ENCODE assay signal across 8 mouse cellular contexts in genomic region chr4:116993672-116994621, GRCm38 (mm10). TPM values are rescaled to one million over a fixed set of nuclear protein-coding genes. Genes with fewer than 3 reads are reported as not detected.
DNase-seq lines count a peak whose midpoint lies in the region; ATAC-seq and TF ChIP-seq lines count a peak whose summit lies in the region.

Urod (minus strand) TSS chr4:116994413.

- peak within 1 kb of the TSS; percentile 97 for H3K4me2 ChIP-seq in forebrain, embryonic 14.5 days (ENCODE audit: low read length)
- H3K4me2 ChIP-seq in neural tube, embryonic 15.5 days: peak within 1 kb of the TSS; percentile 90

- H3K4me1 ChIP-seq in ES-Bruce4 (ENCODE audit: control insufficient read depth, insufficient read depth, low read length): peaks cover 2% of the 10 kb centered on the region
- peaks cover 16% of the 10 kb centered on the region for H3K4me1 ChIP-seq in forebrain, embryonic 14.5 days (ENCODE audit: control insufficient read depth, insufficient read depth, low read length)
- peaks cover 34% of the 10 kb centered on the region for H3K4me1 ChIP-seq in neural tube, embryonic 15.5 days

- TF ChIP-seq CTCF in ES-Bruce4 (IDR thresholded peaks at IDR 0.05; ENCODE audit: low read depth, low read length): no peak

- no peaks in the 10 kb centered on the region for H3K27me3 ChIP-seq in ES-Bruce4 (ENCODE audit: control insufficient read depth, insufficient read depth, low read length, poor library complexity, severe bottlenecking)
- H3K27me3 ChIP-seq in forebrain, embryonic 14.5 days (replicated peaks; ENCODE audit: control insufficient read depth, insufficient read depth, low read length): no peaks in the 10 kb centered on the region
- H3K27me3 ChIP-seq in neural tube, embryonic 15.5 days (replicated peaks): no peaks in the 10 kb centered on the region

- H3K9me3 ChIP-seq in ES-Bruce4 (replicated peaks; ENCODE audit: control insufficient read depth, insufficient read depth, low read length, poor library complexity, severe bottlenecking): no peaks in the 10 kb centered on the region
- no peaks in the 10 kb centered on the region for H3K9me3 ChIP-seq in forebrain, embryonic 14.5 days (replicated peaks; ENCODE audit: control insufficient read depth, low read length)
- H3K9me3 ChIP-seq in neural tube, embryonic 15.5 days (replicated peaks): no peaks in the 10 kb centered on the region

- no peak within 1 kb of the TSS for H3K27ac ChIP-seq in ES-Bruce4 (ENCODE audit: insufficient read depth, low read length)
- peak within 1 kb of the TSS; percentile 82 for H3K27ac ChIP-seq in forebrain, embryonic 14.5 days (ENCODE audit: low read depth, low read length)
- H3K27ac ChIP-seq in neural tube, embryonic 15.5 days (replicated peaks): peak within 1 kb of the TSS; percentile 89

- intact Hi-C loops in heart, postnatal 14 days (cut with DNase I): loop anchor here (5.0 kb wide), 1 partner anchor 272 kb away; the partner anchor contains the start of gene Tesk2

- H3K36me3 ChIP-seq in ES-Bruce4 (ENCODE audit: control insufficient read depth, insufficient read depth, low read length, poor library complexity, severe bottlenecking): no peaks in the 10 kb centered on the region
- H3K36me3 ChIP-seq in forebrain, embryonic 14.5 days (ENCODE audit: control insufficient read depth, insufficient read depth, low read length): peaks cover 22% of the 10 kb centered on the region
- peaks cover 30% of the 10 kb centered on the region for H3K36me3 ChIP-seq in neural tube, embryonic 15.5 days

- TF ChIP-seq POLR2A in ES-Bruce4 (IDR thresholded peaks at IDR 0.05; ENCODE audit: insufficient read depth, low read length): no peak

- DNase-seq in forebrain, embryonic 14.5 days (ENCODE audit: low spot score): peak; percentile 98
- DNase-seq in heart, postnatal 14 days: peak; percentile 92 to 94
- peak; percentile 96 for DNase-seq in layer of hippocampus, adult 11-12 months (ENCODE audit: low spot score)
- peak; percentile 96 to 97 for DNase-seq in lung, adult 18-20 months
- peak; percentile 96 for DNase-seq in testis, postnatal 14 days (ENCODE audit: low spot score)

- TF ChIP-seq EP300 in ES-Bruce4 (IDR thresholded peaks at IDR 0.05; ENCODE audit: insufficient read depth, low read depth, low read length): no peak

- peak; percentile 62; the same call in 1 of the 2 replicates for ATAC-seq in cerebellum, adult (ENCODE audit: insufficient number of reproducible peaks, low FRiP score, low TSS enrichment)
- peak; percentile 94 for ATAC-seq in forebrain, embryonic 14.5 days
- peak; percentile 92 for ATAC-seq in neural tube, embryonic 15.5 days (ENCODE audit: low FRiP score)

- WGBS in forebrain, embryonic 14.5 days: 2% methylated on average over 38 of the region's 38 CpGs
- WGBS in neural tube, embryonic 15.5 days: 1% methylated on average over 38 of the region's 38 CpGs

- peak within 1 kb of the TSS; percentile 88 for H3K4me3 ChIP-seq in ES-Bruce4 (ENCODE audit: low read depth, low read length)
- peak within 1 kb of the TSS; percentile 95 for H3K4me3 ChIP-seq in forebrain, embryonic 14.5 days (ENCODE audit: low read depth, low read length)
- H3K4me3 ChIP-seq in neural tube, embryonic 15.5 days (replicated peaks): peak within 1 kb of the TSS; percentile 72

- H3K9ac ChIP-seq in ES-Bruce4 (ENCODE audit: low read depth, poor library complexity, severe bottlenecking): peak within 1 kb of the TSS; percentile 75
- H3K9ac ChIP-seq in forebrain, embryonic 14.5 days (ENCODE audit: low read length): peak within 1 kb of the TSS; percentile 89
- H3K9ac ChIP-seq in neural tube, embryonic 15.5 days (replicated peaks): peak within 1 kb of the TSS; percentile 72

RNA-seq across cellular contexts. Expression of gene Urod, which starts in this region (rescaled TPM):
- 77.2 and 79.3 TPM in 2 replicates for polyA plus RNA-seq in ES-Bruce4 (2011; ENCODE audit: insufficient read depth, insufficient read length, low read depth, missing spikeins)
- 66.1 and 70.3 TPM in 2 replicates for polyA plus RNA-seq in forebrain, embryonic 14.5 days (2014; fragmentation: Nextera tagmentation; extraction: Ambion mirVana)
- 100 to 1,000 TPM in 1 of 2 experiments, 10 to 100 TPM in 1; 92.7 to 106 TPM for total RNA-seq in heart, postnatal 14 days (2021)
- 57.2 and 62.7 TPM in 2 replicates for polyA plus RNA-seq in neural tube, embryonic 15.5 days (2015; fragmentation: Nextera tagmentation; extraction: Ambion mirVana)
